Mouse (Mus musculus): ENCODE data around the gene Adamts4.

GRCm38 (mm10) chr1:171274171-171274570 is 23.9 kb downstream of the Adamts4 start:
- TF ChIP-seq POLR2A (IDR thresholded peaks at IDR 0.05; ENCODE audit: low read depth, low read length) (no peak), CTCF (conservative IDR thresholded peaks at IDR 0.05; ENCODE audit: insufficient read depth, insufficient read length, low read depth, low read length) (no peak)

Data from kidney, adult 2 months (tissue).